12 mouse cellular contexts compared by ENCODE assay signal in the genomic region with DNA sequence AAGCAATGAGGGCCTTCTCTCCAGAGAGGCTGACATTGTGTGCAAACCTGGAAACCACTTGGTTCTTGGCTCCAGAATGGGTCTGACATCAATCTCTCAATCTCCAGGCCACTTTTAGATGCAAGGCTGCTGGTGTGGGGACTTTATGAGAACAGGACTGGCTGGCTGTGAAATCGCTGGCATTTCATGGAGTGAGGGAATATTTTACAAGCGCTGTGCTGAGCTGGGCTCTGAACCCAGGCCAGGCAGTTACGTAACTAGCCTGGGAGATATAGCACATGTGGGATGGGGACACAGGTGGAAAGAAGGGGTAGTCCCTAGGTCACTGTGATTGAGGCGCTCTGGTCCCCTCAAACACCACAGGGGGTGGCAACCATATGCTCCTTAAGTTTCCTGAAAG. TPM values are rescaled to one million over a fixed set of nuclear protein-coding genes. Genes with fewer than 3 reads are reported as not detected.
DNase-seq lines count a peak whose midpoint lies in the region.
"Had no signal": no experiment of that assay in that cellular context is flagged by ENCODE, and none has a peak within 500 bp of the region (broad histone marks: within the 10 kb centered on the region; RNA-seq: fewer than 3 reads in every experiment).

No protein-coding gene starts in this region.

- peak; percentile 53 to 61 for DNase-seq in cerebellum, adult 18-20 months
- DNase-seq in cerebellum, adult 11 months: no peak
- peak; percentile 48 for DNase-seq in layer of hippocampus, adult 9-11 months
- DNase-seq in layer of hippocampus, postnatal 36 days: no peak
- peak; percentile 55 to 77 for DNase-seq in right cerebral cortex, postnatal 36 days (ENCODE audit: low spot score in 2 of 2)
- DNase-seq in right cerebral cortex, postnatal 4 days: no peak
- DNase-seq in telencephalon, adult 2 months (ENCODE audit: low read depth, low spot score): peak; percentile 74
- no peak for DNase-seq in testis, postnatal 14 days (ENCODE audit: low spot score)
- DNase-seq: adrenal gland, adult 8-10 months; lung, postnatal 10 days; thymus, postnatal 14 days had no signal

RNA-seq across cellular contexts. Expression of gene Dkk3, which starts 33.4 kb away (rescaled TPM):
- 100 to 1,000 TPM; 246 to 273 TPM for total RNA-seq in layer of hippocampus, postnatal 36 days (2021)
- total RNA-seq: monocyte, adult 5-6 weeks had no signal

RNA-seq across cellular contexts. Expression of gene Mical2, which starts 33.4 kb away (rescaled TPM):
- 100 to 1,000 TPM; 691 to 703 TPM for total RNA-seq in layer of hippocampus, postnatal 36 days (2021)

Comparison
In these comparisons a context has a peak if more than half of its experiments do, and no peak if none do; other contexts are left out.
1. DNase-seq: peak in cerebellum, adult 18-20 months (2 of 2), layer of hippocampus, adult 9-11 months (single experiment), right cerebral cortex, postnatal 36 days (2 of 2) and telencephalon, adult 2 months (single experiment); none in cerebellum, adult 11 months (single experiment), layer of hippocampus, postnatal 36 days (0 of 2), right cerebral cortex, postnatal 4 days (single experiment) and testis, postnatal 14 days (single experiment).